Mouse (Mus musculus) naive thymus-derived CD4-positive, alpha-beta T cell, adult 5 months (primary cell): ENCODE results near the gene Etfrf1. TPM values are rescaled to one million over a fixed set of nuclear protein-coding genes. Genes with fewer than 3 reads are reported as not detected.

Source experiments
- polyA plus RNA-seq: library from polyadenylated mRNA; unstranded; fragments of 100-300 nt; shearing (Covaris generic); gene quantifications from one replicate; pipeline ENCODE4 v1.2.1, GENCODE M21; 2017

The Etfrf1 gene
- polyA plus RNA-seq: 16.0 TPM

DNA sequence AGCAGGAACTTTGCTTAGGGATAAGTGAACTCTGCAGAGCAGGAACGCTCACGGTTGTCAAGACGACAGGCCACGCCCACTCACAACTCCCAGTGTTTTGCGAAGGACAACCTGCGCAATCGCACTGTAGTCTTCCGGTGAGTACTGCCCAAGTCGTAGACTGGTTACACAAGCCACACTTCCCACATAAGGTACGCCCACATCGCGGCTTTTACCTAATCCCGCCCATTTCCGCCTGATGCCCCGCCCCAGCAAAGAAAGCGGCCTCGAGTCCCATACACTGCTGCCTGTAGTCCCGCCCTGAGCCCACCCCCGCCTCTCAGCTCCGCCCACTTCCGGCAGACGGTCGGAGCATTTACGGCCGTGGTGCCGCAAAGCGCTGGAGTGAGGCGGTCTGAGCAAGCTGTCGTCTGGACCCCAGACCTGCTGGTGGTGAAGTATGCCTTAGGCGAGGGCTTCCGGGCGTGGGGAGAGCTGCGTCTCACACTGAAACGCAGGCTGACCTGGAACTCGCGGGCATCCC is at the start of gene Etfrf1, which contains the start of gene Casc1:
TSS of gene Etfrf1 (plus strand) at position 319 of the 523 bp plus-strand sequence.
TSS of gene Casc1 (minus strand) at position 190 of the 523 bp plus-strand sequence.

DNA sequence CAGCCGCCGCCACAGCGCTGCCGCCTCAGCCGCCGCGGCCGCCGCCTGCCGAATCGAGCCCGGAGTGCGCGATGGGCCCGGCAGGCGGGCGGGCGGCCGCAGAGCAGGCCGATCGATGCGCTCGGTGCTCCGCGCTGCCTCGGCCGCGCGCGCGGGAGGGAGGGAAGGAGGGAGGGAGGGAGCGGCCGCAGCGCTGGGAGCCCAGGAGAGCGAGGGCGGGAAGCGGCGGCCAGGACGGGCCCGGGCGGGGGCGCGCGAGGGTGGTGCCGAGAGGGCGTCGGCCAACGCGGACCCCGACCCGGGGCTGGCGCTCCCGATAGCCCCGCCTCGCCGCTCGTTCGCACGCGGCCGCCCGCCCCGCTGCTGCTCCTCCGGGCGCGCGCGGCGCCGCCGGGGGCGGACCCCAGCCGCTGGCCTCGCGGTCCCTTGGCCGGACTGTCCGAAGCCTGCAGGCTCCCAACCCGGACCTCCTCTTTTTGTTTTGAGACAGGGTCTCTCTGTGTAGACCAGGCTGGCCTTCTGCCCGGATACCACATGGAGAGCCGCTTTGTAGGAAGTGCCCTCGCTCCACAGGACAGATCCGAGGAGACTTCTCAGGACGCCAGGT is 39.4 kb downstream of the Etfrf1 start, which contains the start of gene Kras:
TSS of gene Kras (minus strand) at position 55 of the 607 bp plus-strand sequence.

Other genes starting within 250 kb of the Etfrf1 start
- 1.1 TPM for gene Bcat1, start 134.9 kb upstream of the Etfrf1 start, polyA plus RNA-seq
- gene Lrmp, start 95.5 kb upstream of the Etfrf1 start, polyA plus RNA-seq: 96.1 TPM
- 0.78 TPM for gene Casc1, start 129 bp upstream of the Etfrf1 start, polyA plus RNA-seq
- gene Kras, start 39.1 kb downstream of the Etfrf1 start, polyA plus RNA-seq: 354 TPM